Comparison of ENCODE assay signal across 1 mouse cellular context in genomic region chr6:113076012-113076685, GRCm38 (mm10).
TF ChIP-seq lines count a peak whose summit lies in the region.

No protein-coding gene starts in this region.

TF ChIP-seq in myocyte, 11 proteins besides CTCF, POLR2A, EP300 and RAD21 (continued from another document):
- no peak for TF ChIP-seq SRF (IDR thresholded peaks at IDR 0.05; ENCODE audit: control insufficient read depth, insufficient read length, low read depth)
- TF ChIP-seq MAX (IDR thresholded peaks at IDR 0.05; ENCODE audit: low read depth), result no peak
- TF ChIP-seq CEBPB (IDR thresholded peaks at IDR 0.05; ENCODE audit: insufficient read depth, poor library complexity, severe bottlenecking), result peak; percentile 92
